17 mouse cellular contexts compared by ENCODE assay signal in genomic region chr11:116255982-116256675, GRCm38 (mm10). TPM values are rescaled to one million over a fixed set of nuclear protein-coding genes. Genes with fewer than 3 reads are reported as not detected.
A peak's percentile ranks its signal among the peaks of the same experiment; 100 is the strongest.
DNase-seq lines count a peak whose midpoint lies in the region; ATAC-seq lines count a peak whose summit lies in the region.
"Had no signal": no experiment of that assay in that cellular context is flagged by ENCODE, and none has a peak within 500 bp of the region (broad histone marks: within the 10 kb centered on the region; RNA-seq: fewer than 3 reads in every experiment).

No protein-coding gene starts in this region.

- H3K4me1 ChIP-seq in kidney, embryonic 15.5 days = peaks cover 48% of the 10 kb centered on the region
- H3K4me1 ChIP-seq in embryonic facial prominence, embryonic 14.5 days (ENCODE audit: control insufficient read depth, insufficient read depth, low read length) = no peaks in the 10 kb centered on the region
- H3K4me1 ChIP-seq: hindbrain, embryonic 10.5 days had no signal

- no peak overlapping the region for H3K4me2 ChIP-seq in kidney, embryonic 15.5 days
- no peak overlapping the region for H3K4me2 ChIP-seq in embryonic facial prominence, embryonic 14.5 days (ENCODE audit: low read depth, low read length)
- H3K4me2 ChIP-seq: heart, embryonic 15.5 days; liver, embryonic 12.5 days had no signal

- 66% methylated on average over 9 of the region's 9 CpGs for WGBS in kidney, embryonic 15.5 days
- WGBS in embryonic facial prominence, embryonic 14.5 days = 81% methylated on average over 9 of the region's 9 CpGs

- H3K36me3 ChIP-seq in kidney, embryonic 15.5 days = peaks cover 98% of the 10 kb centered on the region
- H3K36me3 ChIP-seq in embryonic facial prominence, embryonic 14.5 days (ENCODE audit: control insufficient read depth, insufficient read depth, low read length) = peaks cover 98% of the 10 kb centered on the region

- DNase-seq in kidney, postnatal 36 days = no peak
- peak; percentile 12 for DNase-seq in right cerebral cortex, postnatal 25 days
- no peak for DNase-seq in right cerebral cortex, postnatal 10 days (ENCODE audit: low spot score in 2 of 2)
- DNase-seq in embryonic facial prominence, embryonic 14.5 days (ENCODE audit: low spot score) = peak; percentile 23
- DNase-seq in B cell, adult 2 months = no peak
- no peak for DNase-seq in adrenal gland, adult (ENCODE audit: inconsistent age in 2 of 2, low spot score in 1 of 2)
- DNase-seq in cerebellum, postnatal 4 days (ENCODE audit: low spot score in 2 of 2) = no peak
- DNase-seq: cerebellum, postnatal 10 days; gastrocnemius, adult 2 months; heart, adult 18-20 months; kidney, postnatal 25 days; right cerebral cortex, adult 18-20 months had no signal

- H3K9ac ChIP-seq in kidney, embryonic 15.5 days = no peak overlapping the region
- H3K9ac ChIP-seq in embryonic facial prominence, embryonic 14.5 days (ENCODE audit: low read depth, low read length) = no peak overlapping the region
- H3K9ac ChIP-seq: heart, embryonic 15.5 days; liver, embryonic 12.5 days had no signal

- H3K27me3 ChIP-seq in kidney, embryonic 15.5 days = no peaks in the 10 kb centered on the region
- no peaks in the 10 kb centered on the region for H3K27me3 ChIP-seq in embryonic facial prominence, embryonic 14.5 days (replicated peaks; ENCODE audit: control insufficient read depth, insufficient read depth, low read length)
- H3K27me3 ChIP-seq: heart, embryonic 15.5 days; liver, embryonic 12.5 days had no signal

- no peaks in the 10 kb centered on the region for H3K9me3 ChIP-seq in kidney, embryonic 15.5 days (replicated peaks)
- H3K9me3 ChIP-seq in embryonic facial prominence, embryonic 14.5 days (ENCODE audit: control insufficient read depth, low read length) = no peaks in the 10 kb centered on the region
- H3K9me3 ChIP-seq: heart, embryonic 15.5 days; hindbrain, embryonic 10.5 days; liver, embryonic 12.5 days had no signal

- no peak for ATAC-seq in kidney, embryonic 15.5 days (replicated peaks; ENCODE audit: low FRiP score)
- ATAC-seq in embryonic facial prominence, embryonic 14.5 days (ENCODE audit: low read depth) = 0 out of 2 replicates have a peak, but pooled peaks have one; percentile 42
- ATAC-seq: forebrain, embryonic 14.5 days; liver, embryonic 12.5 days had no signal

- H3K4me3 ChIP-seq in kidney, embryonic 15.5 days (replicated peaks) = no peak overlapping the region
- no peak overlapping the region for H3K4me3 ChIP-seq in embryonic facial prominence, embryonic 14.5 days (ENCODE audit: low read depth, low read length)
- H3K4me3 ChIP-seq: gastrocnemius, adult 2 months; heart, embryonic 15.5 days; hindbrain, embryonic 10.5 days; liver, embryonic 12.5 days had no signal

- peak overlapping the region; percentile 72 for H3K27ac ChIP-seq in kidney, embryonic 15.5 days
- no peak overlapping the region for H3K27ac ChIP-seq in embryonic facial prominence, embryonic 14.5 days (replicated peaks; ENCODE audit: low read depth, low read length)
- H3K27ac ChIP-seq: gastrocnemius, adult 2 months; heart, embryonic 15.5 days; hindbrain, embryonic 10.5 days had no signal

RNA-seq across cellular contexts. Expression of gene Srp68, which starts 17.9 kb away (rescaled TPM):
- 91.3 and 96.5 TPM in 2 replicates for polyA plus RNA-seq in kidney, embryonic 15.5 days (2015; fragmentation: Nextera tagmentation; extraction: Ambion mirVana)
- polyA plus RNA-seq in embryonic facial prominence, embryonic 14.5 days (2014; fragmentation: Nextera tagmentation; extraction: Ambion mirVana) = 91.9 and 92.5 TPM in 2 replicates

RNA-seq across cellular contexts. Expression of gene Evpl, which starts 18.3 kb away (rescaled TPM):
- 2.8 and 2.9 TPM in 2 replicates for polyA plus RNA-seq in kidney, embryonic 15.5 days (2015; fragmentation: Nextera tagmentation; extraction: Ambion mirVana)
- polyA plus RNA-seq in embryonic facial prominence, embryonic 14.5 days (2014; fragmentation: Nextera tagmentation; extraction: Ambion mirVana) = 9.5 and 10.1 TPM in 2 replicates

RNA-seq across cellular contexts. Expression of gene Galr2, which starts 24.6 kb away (rescaled TPM):
- polyA plus RNA-seq in kidney, embryonic 15.5 days (2015; fragmentation: Nextera tagmentation; extraction: Ambion mirVana) = 0.22 and 0.32 TPM in 2 replicates
- polyA plus RNA-seq in embryonic facial prominence, embryonic 14.5 days (2014; fragmentation: Nextera tagmentation; extraction: Ambion mirVana) = 0.29 and 0.60 TPM in 2 replicates
- polyA plus RNA-seq: liver, embryonic 12.5 days had no signal

RNA-seq across cellular contexts. Expression of gene Exoc7, which starts 50.9 kb away (rescaled TPM):
- polyA plus RNA-seq in kidney, embryonic 15.5 days (2015; fragmentation: Nextera tagmentation; extraction: Ambion mirVana) = 61.8 and 64.0 TPM in 2 replicates
- 60.5 and 71.2 TPM in 2 replicates for polyA plus RNA-seq in embryonic facial prominence, embryonic 14.5 days (2014; fragmentation: Nextera tagmentation; extraction: Ambion mirVana)

RNA-seq across cellular contexts. Expression of gene Acox1, which starts 57.3 kb away (rescaled TPM):
- 32.6 and 35.9 TPM in 2 replicates for polyA plus RNA-seq in kidney, embryonic 15.5 days (2015; fragmentation: Nextera tagmentation; extraction: Ambion mirVana)
- 29.8 and 30.8 TPM in 2 replicates for polyA plus RNA-seq in embryonic facial prominence, embryonic 14.5 days (2014; fragmentation: Nextera tagmentation; extraction: Ambion mirVana)

Comparison
In these comparisons a context has a peak if more than half of its experiments do, and no peak if none do; other contexts are left out.
1. DNase-seq: peak in right cerebral cortex, postnatal 25 days (single experiment) and embryonic facial prominence, embryonic 14.5 days (single experiment); none in kidney, postnatal 36 days (0 of 2), right cerebral cortex, postnatal 10 days (0 of 2), B cell, adult 2 months (0 of 2), adrenal gland, adult (0 of 2) and cerebellum, postnatal 4 days (0 of 2).